Mouse (Mus musculus) midbrain, embryonic 11.5 days (tissue): ENCODE measurements around the gene St3gal2. TPM values are rescaled to one million over a fixed set of nuclear protein-coding genes. Genes with fewer than 3 reads are reported as not detected.
"Not testable (repeated sequence)": the region's sequence is repeated elsewhere in the genome, so short reads cannot be mapped to it uniquely, and the experiment has no call there.

ENCODE experiments used
- ATAC-seq: fragments of 200-750 bp; cut with Nextera tagmentation; 2 replicates; pipeline ENCODE4 v1.8.0; 2017; ENCODE audit warnings: moderate TSS enrichment, moderate library complexity; ENCODE audit not compliant: low FRiP score
- DNase-seq: peaks from one replicate; pipeline ENCODE4 v3.0.0; 2015; ENCODE audit warnings: low spot score; ENCODE audit errors: missing footprints
- H3K27ac ChIP-seq: fragments of 300-500 bp; sonication (generic); 2 replicates; pipeline ENCODE4 v1.5.1; 2014; ENCODE audit warnings: low read depth, low read length
- H3K27me3 ChIP-seq: fragments of 300-500 bp; sonication (generic); 2 replicates; pipeline ENCODE4 v1.6.1; 2014; ENCODE audit warnings: mild to moderate bottlenecking, low read length, moderate library complexity, mixed read lengths; ENCODE audit not compliant: control insufficient read depth, insufficient read depth
- H3K36me3 ChIP-seq: fragments of 300-500 bp; sonication (generic); 2 replicates; pipeline ENCODE4 v1.6.1; 2014; ENCODE audit warnings: mild to moderate bottlenecking, low read length, moderate library complexity, mixed read lengths; ENCODE audit not compliant: control insufficient read depth, insufficient read depth
- H3K4me1 ChIP-seq: fragments of 300-500 bp; sonication (generic); 2 replicates; pipeline ENCODE4 v1.6.1; 2014; ENCODE audit warnings: low read length; ENCODE audit not compliant: control insufficient read depth, insufficient read depth
- H3K4me2 ChIP-seq: fragments of 300-500 bp; sonication (generic); 2 replicates; pipeline ENCODE4 v1.6.1; 2014; ENCODE audit warnings: mild to moderate bottlenecking, moderate library complexity
- H3K4me3 ChIP-seq: fragments of 300-500 bp; sonication (generic); 2 replicates; pipeline ENCODE4 v1.5.1; 2014; ENCODE audit warnings: low read depth, low read length
- H3K9ac ChIP-seq: fragments of 300-500 bp; sonication (generic); 2 replicates; pipeline ENCODE4 v1.6.1; 2014; ENCODE audit warnings: low read length
- H3K9me3 ChIP-seq: fragments of 300-500 bp; sonication (generic); 2 replicates; pipeline ENCODE4 v1.6.1; 2016; ENCODE audit warnings: low read length; ENCODE audit not compliant: control insufficient read depth
- WGBS: fragments of 180-500 bp; shearing (Covaris S2); extraction: QIAGEN DNeasy Blood & Tissue Kit; methylation state at CpG from one replicate; pipeline ENCODE4 v1.1.7; 2014; 5-methylcytosine and 5-hydroxymethylcytosine counted together
- polyA plus RNA-seq: library from polyadenylated mRNA; unstranded; fragments of >200 nt; fragmentation: Nextera tagmentation; extraction: Ambion mirVana; gene quantifications from 2 replicates; pipeline ENCODE4 v1.2.1, GENCODE M21; 2014

Gene St3gal2
- polyA plus RNA-seq, 1 experiment from 2014 or later: 11.3 TPM

DNA sequence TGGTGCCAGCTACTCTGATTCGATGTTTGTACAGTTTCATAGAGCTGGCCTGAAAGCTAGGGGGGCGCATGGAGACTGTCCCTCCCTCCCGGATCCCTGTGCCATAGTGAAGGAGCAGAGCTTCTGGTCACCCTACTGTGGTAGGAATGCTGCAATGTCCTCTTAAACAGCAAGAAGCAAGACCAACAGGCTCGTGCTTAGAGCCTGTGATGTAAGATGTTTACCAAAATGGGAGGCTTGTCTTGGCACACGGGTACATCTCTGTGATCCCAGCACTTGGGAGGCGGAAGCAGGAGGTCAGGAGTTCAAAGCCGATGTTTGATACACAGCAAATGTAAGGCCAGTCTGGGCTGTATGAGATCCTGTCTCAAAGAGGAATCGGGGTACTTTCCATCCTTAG is 46.9 kb downstream of the St3gal2 start:
- H3K27me3 ChIP-seq: no peaks in the 10 kb centered on the region
- H3K36me3 ChIP-seq: no peaks in the 10 kb centered on the region
- peaks cover 4% of the 10 kb centered on the region for H3K4me1 ChIP-seq
- 90% methylated on average over 8 of the region's 8 CpGs for WGBS
- H3K4me2 ChIP-seq: no peak overlapping the region
- no peak overlapping the region for H3K27ac ChIP-seq
- no peak overlapping the region for H3K4me3 ChIP-seq
- DNase-seq: no peak
- H3K9me3 ChIP-seq: no peaks in the 10 kb centered on the region
- H3K9ac ChIP-seq: no peak overlapping the region
- ATAC-seq: no peak

DNA sequence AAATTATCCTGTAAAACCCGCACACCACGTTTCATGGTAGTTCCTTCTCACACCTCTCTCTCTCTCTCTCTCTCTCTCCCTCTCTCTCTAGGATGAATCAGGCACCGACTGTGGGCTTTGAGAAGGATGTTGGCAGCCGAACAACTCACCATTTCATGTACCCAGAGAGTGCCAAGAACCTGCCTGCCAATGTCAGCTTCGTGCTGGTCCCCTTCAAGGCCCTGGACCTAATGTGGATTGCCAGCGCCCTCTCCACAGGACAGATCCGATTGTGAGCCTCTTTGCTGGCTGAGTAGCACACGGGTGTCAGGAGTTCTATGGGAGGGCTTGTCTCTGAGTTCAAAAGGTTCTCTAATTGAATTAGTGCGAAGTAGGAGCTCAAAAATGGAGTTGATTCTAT is 47.6 kb downstream of the St3gal2 start:
- 81% methylated on average over 9 of the region's 9 CpGs for WGBS
- no peaks in the 10 kb centered on the region for H3K36me3 ChIP-seq
- peaks cover 4% of the 10 kb centered on the region for H3K4me1 ChIP-seq
- no peak overlapping the region for H3K4me2 ChIP-seq
- ATAC-seq: no peak
- no peaks in the 10 kb centered on the region for H3K27me3 ChIP-seq
- no peak for DNase-seq
- no peak overlapping the region for H3K27ac ChIP-seq
- no peak overlapping the region for H3K4me3 ChIP-seq
- H3K9ac ChIP-seq: no peak overlapping the region
- H3K9me3 ChIP-seq: no peaks in the 10 kb centered on the region

DNA sequence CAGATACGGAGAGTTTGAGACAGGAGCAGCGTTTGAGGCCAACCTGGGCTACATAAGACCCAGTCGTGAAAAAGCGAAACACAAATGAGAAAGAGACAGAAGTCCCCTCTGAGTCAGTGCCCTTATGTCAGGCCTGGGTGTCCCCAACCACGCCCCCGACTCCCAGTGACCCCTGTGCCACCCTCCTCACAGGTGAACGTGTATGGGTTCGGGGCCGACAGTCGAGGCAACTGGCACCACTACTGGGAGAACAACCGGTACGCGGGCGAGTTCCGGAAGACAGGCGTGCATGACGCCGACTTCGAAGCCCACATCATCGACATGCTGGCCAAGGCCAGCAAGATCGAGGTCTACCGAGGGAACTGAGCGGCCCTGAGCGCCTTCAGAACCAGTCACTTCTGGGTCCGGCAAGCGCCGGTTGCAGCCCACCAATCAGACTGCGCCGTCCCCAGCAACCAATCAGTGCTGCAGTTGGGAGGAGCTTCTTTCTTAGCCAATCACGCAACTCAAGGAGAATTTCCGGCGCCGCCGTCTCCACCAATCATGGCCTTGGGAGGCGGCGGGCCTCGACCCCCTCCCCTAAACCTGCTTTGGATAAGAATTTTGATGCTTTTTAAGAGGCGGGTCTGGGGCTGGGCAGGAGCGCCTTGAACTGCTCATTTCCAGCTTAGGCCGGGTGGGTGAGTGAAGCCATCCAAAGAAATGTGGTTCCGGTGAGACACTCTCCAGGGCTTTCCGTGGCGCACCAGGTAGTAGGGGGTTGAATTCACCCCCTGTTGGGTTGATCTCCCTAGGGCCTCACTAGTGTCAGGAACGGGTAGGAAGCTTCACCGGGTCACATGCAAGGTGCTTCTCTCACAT is 50.4 kb downstream of the St3gal2 start:
- 5% methylated on average over 45 of the region's 45 CpGs for WGBS
- DNase-seq (peak; percentile 97), ATAC-seq (peak; percentile 98)
- Histone ChIP-seq H3K4me3 (peak overlapping the region; percentile 45), H3K9ac (peak overlapping the region; percentile 63), H3K9me3 (no peaks in the 10 kb centered on the region), H3K4me1 (peaks cover 4% of the 10 kb centered on the region), H3K36me3 (no peaks in the 10 kb centered on the region; the same call in 1 of the 2 replicates), H3K4me2 (peak overlapping the region; percentile 77), H3K27ac (no peak overlapping the region), H3K27me3 (no peaks in the 10 kb centered on the region)

DNA sequence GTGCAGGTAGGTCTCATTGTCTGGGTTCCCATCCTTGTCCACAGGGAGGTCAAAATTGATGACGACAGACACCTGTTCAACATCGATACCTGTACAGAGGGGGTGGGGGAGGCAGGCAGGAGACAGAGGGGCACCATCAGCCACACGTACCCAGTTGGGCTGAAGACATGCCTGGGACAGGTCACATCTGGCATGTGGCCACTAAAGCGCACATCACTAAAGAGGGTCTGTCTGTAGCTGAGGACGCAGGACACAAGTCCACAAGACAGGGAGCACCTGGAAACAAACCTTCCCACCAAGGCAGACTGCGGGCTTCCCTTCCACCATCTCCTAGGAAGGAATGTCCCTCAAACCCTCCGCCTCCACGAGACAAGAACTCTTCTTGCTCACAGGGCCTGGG is 56.8 kb downstream of the St3gal2 start:
- H3K4me2 ChIP-seq, H3K9ac ChIP-seq, H3K36me3 ChIP-seq, ATAC-seq, H3K27me3 ChIP-seq, H3K4me3 ChIP-seq, H3K4me1 ChIP-seq, H3K9me3 ChIP-seq, H3K27ac ChIP-seq: not testable (repeated sequence)
- WGBS: 93% methylated on average over 8 of the region's 8 CpGs
- DNase-seq: peak; percentile 45

DNA sequence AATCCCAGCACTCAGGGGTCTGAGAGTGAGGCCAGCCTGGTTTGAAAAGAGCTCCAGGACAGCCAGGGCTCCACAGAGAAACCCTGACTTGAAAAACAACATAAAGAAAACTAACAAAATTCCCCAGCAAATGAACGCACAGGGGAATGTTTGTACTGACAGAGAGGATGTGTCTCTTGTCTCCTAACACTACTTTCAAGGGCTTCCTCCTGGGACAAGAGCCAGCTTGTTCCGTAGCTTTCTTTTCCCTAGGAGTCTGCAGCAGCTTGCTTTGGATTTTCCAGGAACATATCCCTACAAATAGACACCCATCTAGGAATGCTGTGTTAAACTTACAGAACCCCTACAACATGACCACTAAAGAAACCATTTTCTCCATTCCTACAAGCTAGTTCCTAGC is 58.3 kb downstream of the St3gal2 start:
- H3K4me1 ChIP-seq, H3K4me2 ChIP-seq, H3K4me3 ChIP-seq, ATAC-seq, H3K9ac ChIP-seq, H3K27ac ChIP-seq, H3K9me3 ChIP-seq, H3K36me3 ChIP-seq, H3K27me3 ChIP-seq, DNase-seq: not testable (repeated sequence)
- WGBS: 89% methylated on average over 2 of the region's 2 CpGs

DNA sequence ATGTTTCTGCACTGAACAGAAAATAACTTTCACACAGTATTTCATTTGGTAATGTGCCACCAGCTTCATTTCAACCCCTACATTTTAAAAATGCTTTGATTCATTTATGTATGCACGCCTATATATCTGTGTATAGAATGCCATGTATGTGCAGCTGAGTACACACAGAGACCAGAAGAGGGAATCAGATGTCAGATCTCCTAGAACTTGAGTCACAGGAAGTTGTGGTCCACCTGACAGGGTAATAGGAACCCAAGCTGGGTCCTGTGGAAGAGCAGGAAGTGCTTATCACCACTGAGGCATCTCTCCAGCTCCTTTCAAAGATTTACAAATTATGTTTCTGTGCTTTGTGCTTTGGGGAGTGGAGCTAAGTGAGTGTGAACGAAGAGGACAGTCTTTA is 61.6 kb downstream of the St3gal2 start:
- Histone ChIP-seq H3K9ac (no peak overlapping the region), H3K27me3 (no peaks in the 10 kb centered on the region), H3K9me3 (no peaks in the 10 kb centered on the region), H3K4me3 (no peak overlapping the region), H3K4me2 (no peak overlapping the region), H3K4me1 (no peaks in the 10 kb centered on the region), H3K27ac (no peak overlapping the region), H3K36me3 (peaks cover 21% of the 10 kb centered on the region)
- ATAC-seq (no peak), DNase-seq (peak; percentile 70)
- 87% methylated on average over 2 of the region's 2 CpGs for WGBS

DNA sequence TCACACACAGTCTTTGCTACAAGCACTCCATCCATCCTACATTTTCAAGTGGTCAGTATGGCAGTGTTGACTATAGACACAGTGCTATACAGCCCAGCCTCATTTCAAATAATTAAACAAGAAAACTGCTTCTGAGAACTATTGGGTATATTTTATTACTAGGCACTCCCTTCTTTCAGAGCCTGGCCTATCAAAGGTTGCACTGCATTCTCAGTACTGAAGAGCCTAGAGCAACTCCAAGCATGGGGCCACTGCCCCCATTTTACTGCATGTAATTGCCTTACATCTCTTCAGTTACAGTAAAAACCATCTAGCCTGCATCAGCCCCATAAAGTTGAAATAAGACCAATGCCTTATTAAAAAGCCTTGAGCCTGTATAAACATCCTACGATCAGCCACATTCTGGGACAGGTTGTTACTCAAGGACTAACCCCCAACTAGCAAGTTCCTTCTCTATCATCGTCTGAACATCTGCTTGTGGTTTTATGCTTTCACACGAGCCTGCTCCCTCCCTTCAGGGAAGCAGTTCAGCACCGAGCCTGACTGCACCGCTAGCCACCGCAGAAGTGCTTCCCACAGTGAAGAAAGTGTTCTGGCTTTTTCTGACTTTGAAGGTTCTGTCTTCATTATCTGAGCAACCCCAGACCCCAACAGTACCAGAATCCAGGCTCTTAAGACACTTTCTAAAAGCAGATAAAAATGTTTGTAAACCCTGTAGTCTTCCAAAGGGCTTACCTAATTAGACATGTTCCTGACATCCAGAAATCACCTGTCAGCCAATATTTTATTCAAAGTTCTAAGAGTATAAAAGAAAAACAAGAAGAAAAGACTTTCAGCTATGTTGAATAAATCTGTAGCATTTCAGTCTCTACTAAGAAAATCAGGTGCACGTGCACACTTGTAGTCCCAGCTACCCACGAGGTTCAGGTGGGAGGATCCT is 68.4 kb downstream of the St3gal2 start:
- Histone ChIP-seq H3K4me2 (no peak overlapping the region), H3K4me3 (no peak overlapping the region), H3K9me3 (no peaks in the 10 kb centered on the region), H3K9ac (no peak overlapping the region), H3K27ac (no peak overlapping the region), H3K4me1 (no peaks in the 10 kb centered on the region), H3K27me3 (no peaks in the 10 kb centered on the region), H3K36me3 (peaks cover 34% of the 10 kb centered on the region)
- no peak for ATAC-seq
- no peak for DNase-seq
- WGBS: 84% methylated on average over 8 of the region's 8 CpGs

DNA sequence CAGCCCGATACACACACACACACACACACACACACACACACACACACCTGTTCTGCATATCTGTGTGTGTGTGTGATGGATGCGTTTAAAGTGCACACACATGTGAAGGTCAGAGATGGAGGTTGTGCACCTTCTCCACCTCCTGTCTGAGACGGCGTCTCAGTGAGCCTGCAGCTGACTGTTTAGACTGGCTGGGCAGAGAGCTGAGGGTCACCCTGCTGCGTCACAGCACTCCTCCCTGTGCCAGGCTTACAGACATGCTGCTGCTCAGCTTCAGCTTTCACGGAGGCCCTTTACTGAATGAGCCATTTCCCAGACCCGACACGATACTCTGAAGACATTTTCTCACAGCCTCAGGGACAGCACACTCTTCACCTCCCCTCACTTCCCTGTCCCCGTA is 70.3 kb downstream of the St3gal2 start:
- no peak overlapping the region for H3K9ac ChIP-seq
- H3K4me3 ChIP-seq: no peak overlapping the region
- H3K4me1 ChIP-seq: no peaks in the 10 kb centered on the region
- DNase-seq (no peak), ATAC-seq (no peak)
- no peak overlapping the region for H3K4me2 ChIP-seq
- no peak overlapping the region for H3K27ac ChIP-seq
- 92% methylated on average over 9 of the region's 9 CpGs for WGBS
- peaks cover 27% of the 10 kb centered on the region for H3K36me3 ChIP-seq
- H3K27me3 ChIP-seq: no peaks in the 10 kb centered on the region
- H3K9me3 ChIP-seq: no peaks in the 10 kb centered on the region
